Mouse (Mus musculus): ENCODE results near the gene Slc2a2. TPM values are rescaled to one million over a fixed set of nuclear protein-coding genes. Genes with fewer than 3 reads are reported as not detected.
A peak's percentile ranks its signal among the peaks of the same experiment; 100 is the strongest.

The Slc2a2 gene
- polyA plus RNA-seq, 1 experiment from 2014 or later: 135 TPM

- peaks cover 11% of the 10 kb centered on the region for H3K36me3 ChIP-seq (replicated peaks; ENCODE audit: insufficient read depth, low read length)
- peak; percentile 55 for DNase-seq
- WGBS (ENCODE audit: insufficient replicate concordance): 39% methylated on average over 7 of the region's 7 CpGs
- H3K4me2 ChIP-seq (ENCODE audit: low read depth, low read length): no peak overlapping the region
- TF ChIP-seq EP300 (IDR thresholded peaks at IDR 0.05; ENCODE audit: low read depth) (peak; percentile 12; the same call in 1 of the 2 replicates), CTCF (IDR thresholded peaks at IDR 0.05; ENCODE audit: low read depth) (no peak)
- peak overlapping the region; percentile 88 for H3K27ac ChIP-seq (ENCODE audit: low read depth)
- no peaks in the 10 kb centered on the region for H3K9me3 ChIP-seq (ENCODE audit: low read length)
- H3K4me3 ChIP-seq (ENCODE audit: low read depth, low read length): no peak overlapping the region
- peaks cover 4% of the 10 kb centered on the region; the same call in 1 of the 2 replicates for H3K4me1 ChIP-seq (ENCODE audit: insufficient read depth)
- H3K9ac ChIP-seq (replicated peaks): no peak overlapping the region
- no peaks in the 10 kb centered on the region for H3K27me3 ChIP-seq (ENCODE audit: insufficient read depth, low read length)
- ATAC-seq: peak; percentile 81
Observed at GRCm38 (mm10) chr3:28721838-28722237, 24.1 kb downstream of the Slc2a2 start.

- H3K4me2 ChIP-seq (ENCODE audit: low read depth, low read length): no peak overlapping the region
- H3K36me3 ChIP-seq (replicated peaks; ENCODE audit: insufficient read depth, low read length): peaks cover 7% of the 10 kb centered on the region
- H3K4me1 ChIP-seq (ENCODE audit: insufficient read depth): peaks cover 4% of the 10 kb centered on the region; the same call in 1 of the 2 replicates
- H3K9ac ChIP-seq (replicated peaks): no peak overlapping the region
- peak; percentile 43 for ATAC-seq
- H3K4me3 ChIP-seq (ENCODE audit: low read depth, low read length): no peak overlapping the region
- no peak for TF ChIP-seq CTCF (IDR thresholded peaks at IDR 0.05; ENCODE audit: low read depth)
- TF ChIP-seq EP300 (IDR thresholded peaks at IDR 0.05; ENCODE audit: low read depth): peak; percentile 43; the same call in 1 of the 2 replicates
- no peaks in the 10 kb centered on the region for H3K27me3 ChIP-seq (ENCODE audit: insufficient read depth, low read length)
- no peak for DNase-seq
- 0 out of 2 replicates have a peak overlapping the region, but pooled peaks have one; percentile 88 for H3K27ac ChIP-seq (ENCODE audit: low read depth)
- H3K9me3 ChIP-seq (ENCODE audit: low read length): no peaks in the 10 kb centered on the region
Observed at GRCm38 (mm10) chr3:28722531-28722930, 24.8 kb downstream of the Slc2a2 start.

- ATAC-seq: no peak
- H3K9me3 ChIP-seq (ENCODE audit: low read length): no peaks in the 10 kb centered on the region
- peak overlapping the region; percentile 80 for H3K27ac ChIP-seq (ENCODE audit: low read depth)
- DNase-seq: no peak
- no peaks in the 10 kb centered on the region for H3K27me3 ChIP-seq (ENCODE audit: insufficient read depth, low read length)
- peaks cover 9% of the 10 kb centered on the region for H3K36me3 ChIP-seq (replicated peaks; ENCODE audit: insufficient read depth, low read length)
- TF ChIP-seq CTCF (IDR thresholded peaks at IDR 0.05; ENCODE audit: low read depth) (peak; percentile 49), EP300 (IDR thresholded peaks at IDR 0.05; ENCODE audit: low read depth) (no peak)
- 48% methylated on average over 6 of the region's 6 CpGs for WGBS (ENCODE audit: insufficient replicate concordance)
- no peak overlapping the region for H3K4me3 ChIP-seq (ENCODE audit: low read depth, low read length)
- H3K9ac ChIP-seq (replicated peaks): no peak overlapping the region
- peaks cover 4% of the 10 kb centered on the region; the same call in 1 of the 2 replicates for H3K4me1 ChIP-seq (ENCODE audit: insufficient read depth)
- H3K4me2 ChIP-seq (ENCODE audit: low read depth, low read length): no peak overlapping the region
Observed at GRCm38 (mm10) chr3:28723534-28723933, 25.8 kb downstream of the Slc2a2 start.

- H3K27me3 ChIP-seq (ENCODE audit: insufficient read depth, low read length): no peaks in the 10 kb centered on the region
- H3K4me2 ChIP-seq (ENCODE audit: low read depth, low read length): no peak overlapping the region
- ATAC-seq (peak; percentile 84), DNase-seq (peak; percentile 60)
- WGBS (ENCODE audit: insufficient replicate concordance): 71% methylated on average over 13 of the region's 13 CpGs
- H3K27ac ChIP-seq (ENCODE audit: low read depth): peak overlapping the region; percentile 80
- H3K4me3 ChIP-seq (ENCODE audit: low read depth, low read length): no peak overlapping the region
- H3K9me3 ChIP-seq (ENCODE audit: low read length): no peaks in the 10 kb centered on the region
- TF ChIP-seq EP300 (IDR thresholded peaks at IDR 0.05; ENCODE audit: low read depth): no peak
- no peak for TF ChIP-seq CTCF (IDR thresholded peaks at IDR 0.05; ENCODE audit: low read depth)
- 0 out of 2 replicates have a peak, but pooled peaks cover 4% of the 10 kb centered on the region for H3K36me3 ChIP-seq (replicated peaks; ENCODE audit: insufficient read depth, low read length)
- H3K9ac ChIP-seq (replicated peaks): no peak overlapping the region
- H3K4me1 ChIP-seq (ENCODE audit: insufficient read depth): 0 out of 2 replicates have a peak, but pooled peaks cover 4% of the 10 kb centered on the region
Observed at GRCm38 (mm10) chr3:28725203-28725602, 27.5 kb downstream of the Slc2a2 start.

- Histone ChIP-seq H3K9ac (replicated peaks) (no peak overlapping the region), H3K4me2 (ENCODE audit: low read depth, low read length) (no peak overlapping the region), H3K27ac (ENCODE audit: low read depth) (peak overlapping the region; percentile 80; the same call in 1 of the 2 replicates), H3K4me3 (ENCODE audit: low read depth, low read length) (no peak overlapping the region), H3K27me3 (ENCODE audit: insufficient read depth, low read length) (no peaks in the 10 kb centered on the region), H3K36me3 (replicated peaks; ENCODE audit: insufficient read depth, low read length) (0 out of 2 replicates have a peak, but pooled peaks cover 4% of the 10 kb centered on the region), H3K4me1 (ENCODE audit: insufficient read depth) (0 out of 2 replicates have a peak, but pooled peaks cover 4% of the 10 kb centered on the region), H3K9me3 (ENCODE audit: low read length) (no peaks in the 10 kb centered on the region)
- WGBS (ENCODE audit: insufficient replicate concordance): 88% methylated on average over 7 of the region's 7 CpGs
- ATAC-seq (no peak), DNase-seq (no peak)
- no peak for TF ChIP-seq EP300 (IDR thresholded peaks at IDR 0.05; ENCODE audit: low read depth)
- no peak for TF ChIP-seq CTCF (IDR thresholded peaks at IDR 0.05; ENCODE audit: low read depth)
Observed at GRCm38 (mm10) chr3:28726356-28726755, 28.7 kb downstream of the Slc2a2 start.

GRCm38 (mm10) chr3:28734712-28735111 is 37.0 kb downstream of the Slc2a2 start:
- Histone ChIP-seq H3K4me3 (ENCODE audit: low read depth, low read length) (no peak overlapping the region), H3K4me2 (ENCODE audit: low read depth, low read length) (no peak overlapping the region), H3K9ac (replicated peaks) (no peak overlapping the region), H3K9me3 (ENCODE audit: low read length) (no peaks in the 10 kb centered on the region), H3K4me1 (ENCODE audit: insufficient read depth) (peaks cover 6% of the 10 kb centered on the region; the same call in 1 of the 2 replicates), H3K27me3 (ENCODE audit: insufficient read depth, low read length) (no peaks in the 10 kb centered on the region), H3K36me3 (replicated peaks; ENCODE audit: insufficient read depth, low read length) (no peaks in the 10 kb centered on the region), H3K27ac (ENCODE audit: low read depth) (no peak overlapping the region)
- ATAC-seq (no peak), DNase-seq (no peak)
- no peak for TF ChIP-seq EP300 (IDR thresholded peaks at IDR 0.05; ENCODE audit: low read depth)
- TF ChIP-seq CTCF (IDR thresholded peaks at IDR 0.05; ENCODE audit: low read depth): no peak
- 63% methylated on average over 2 of the region's 2 CpGs for WGBS (ENCODE audit: insufficient replicate concordance)
